ENCODE assay signal across 10 mouse cellular contexts in the genomic region with DNA sequence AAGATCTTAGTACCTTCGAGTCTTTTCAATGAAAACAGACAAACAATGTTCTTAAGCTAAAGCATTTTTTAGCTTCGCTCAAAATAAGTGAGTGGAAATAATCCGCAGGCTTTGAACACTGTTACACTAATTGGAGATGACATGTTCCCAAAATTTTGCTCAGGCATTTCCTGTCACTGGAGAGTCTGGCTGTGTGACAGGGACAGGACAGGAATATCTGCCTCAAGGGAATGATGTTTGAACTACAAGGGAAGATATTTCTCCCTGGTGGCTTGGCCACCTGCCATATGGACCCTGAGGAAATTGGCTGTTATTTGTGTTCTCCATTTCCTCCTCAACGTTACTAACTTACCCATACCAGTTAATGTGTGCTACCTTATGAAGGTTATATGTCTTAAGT.
A peak's percentile ranks its signal among the peaks of the same experiment; 100 is the strongest.
DNase-seq lines count a peak whose midpoint lies in the region; ATAC-seq and TF ChIP-seq lines count a peak whose summit lies in the region.
"Had no signal": no experiment of that assay in that cellular context is flagged by ENCODE, and none has a peak within 500 bp of the region (broad histone marks: within the 10 kb centered on the region; RNA-seq: fewer than 3 reads in every experiment).

No protein-coding gene starts in this region.

- intact Hi-C loops in gastrocnemius, postnatal 36 days (cut with DNase I): no loop called here

- 48% methylated on average over 4 of the region's 4 CpGs for WGBS in limb, embryonic 14.5 days
- WGBS in limb, embryonic 10.5 days: 82% methylated on average over 4 of the region's 4 CpGs
- 4% methylated on average over 4 of the region's 4 CpGs for WGBS in cerebellum, adult 2 months

- no peak overlapping the region for H3K4me3 ChIP-seq in limb, embryonic 14.5 days (replicated peaks; ENCODE audit: low read length)
- no peak overlapping the region for H3K4me3 ChIP-seq in limb, embryonic 10.5 days
- H3K4me3 ChIP-seq in cerebellum, adult 2 months (replicated peaks; ENCODE audit: insufficient read depth, low read depth, low read length): no peak overlapping the region
- H3K4me3 ChIP-seq: embryonic facial prominence, embryonic 12.5 days; heart, embryonic 13.5 days; layer of hippocampus, adult 2 months had no signal

- no peak overlapping the region for H3K9ac ChIP-seq in limb, embryonic 14.5 days (ENCODE audit: low read depth, low read length, severe bottlenecking)
- H3K9ac ChIP-seq: embryonic facial prominence, embryonic 12.5 days; heart, embryonic 13.5 days had no signal

- peak; percentile 38 for DNase-seq in limb, embryonic 14.5 days (ENCODE audit: low spot score)
- no peak for DNase-seq in limb, embryonic 10.5 days (ENCODE audit: low spot score)
- DNase-seq in cerebellum, adult 2 months: peak; percentile 91 to 98
- peak; percentile 14 to 21 for DNase-seq in gastrocnemius, postnatal 36 days
- peak; percentile 59 to 64 for DNase-seq in kidney, postnatal 36 days
- no peak for DNase-seq in layer of hippocampus, adult 8-10 months (ENCODE audit: low spot score in 2 of 2)
- DNase-seq in urinary bladder, adult 2 months (ENCODE audit: low spot score): no peak

- H3K36me3 ChIP-seq in limb, embryonic 14.5 days (ENCODE audit: control insufficient read depth, insufficient read depth, low read length): no peaks in the 10 kb centered on the region
- no peaks in the 10 kb centered on the region for H3K36me3 ChIP-seq in limb, embryonic 10.5 days
- H3K36me3 ChIP-seq: embryonic facial prominence, embryonic 12.5 days; heart, embryonic 13.5 days had no signal

- no peak for TF ChIP-seq CTCF in cerebellum, adult 2 months (IDR thresholded peaks at IDR 0.05; ENCODE audit: borderline replicate concordance, insufficient read depth, low read depth, low read length)

- no peak for TF ChIP-seq POLR2A in limb, embryonic 14.5 days (IDR thresholded peaks at IDR 0.05; ENCODE audit: borderline replicate concordance, extremely low read depth, insufficient read depth, insufficient read length)
- no peak for TF ChIP-seq POLR2A in cerebellum, adult 2 months (IDR thresholded peaks at IDR 0.05; ENCODE audit: borderline replicate concordance, insufficient read depth, low read length)

- no peak for ATAC-seq in limb, embryonic 14.5 days (ENCODE audit: low FRiP score, low read depth)

- no peaks in the 10 kb centered on the region for H3K9me3 ChIP-seq in limb, embryonic 14.5 days (ENCODE audit: control insufficient read depth, low read length)
- H3K9me3 ChIP-seq in limb, embryonic 10.5 days (replicated peaks): no peaks in the 10 kb centered on the region
- H3K9me3 ChIP-seq: embryonic facial prominence, embryonic 12.5 days; heart, embryonic 13.5 days had no signal

- H3K27ac ChIP-seq in limb, embryonic 14.5 days (replicated peaks; ENCODE audit: low read depth, low read length): no peak overlapping the region
- no peak overlapping the region for H3K27ac ChIP-seq in limb, embryonic 10.5 days
- H3K27ac ChIP-seq in cerebellum, adult 2 months (ENCODE audit: insufficient read depth, low read length): no peak overlapping the region
- H3K27ac ChIP-seq: embryonic facial prominence, embryonic 12.5 days; heart, embryonic 13.5 days; layer of hippocampus, adult 2 months had no signal

- 0 out of 2 replicates have a peak, but pooled peaks cover 2% of the 10 kb centered on the region for H3K4me1 ChIP-seq in limb, embryonic 14.5 days (ENCODE audit: control insufficient read depth, insufficient read depth, low read length)
- H3K4me1 ChIP-seq in limb, embryonic 10.5 days: no peaks in the 10 kb centered on the region
- peaks cover 29% of the 10 kb centered on the region; the same call in 1 of the 2 replicates for H3K4me1 ChIP-seq in cerebellum, adult 2 months (ENCODE audit: control insufficient read depth, insufficient read depth, low read length)
- H3K4me1 ChIP-seq: embryonic facial prominence, embryonic 12.5 days had no signal

- no peaks in the 10 kb centered on the region for H3K27me3 ChIP-seq in limb, embryonic 14.5 days (ENCODE audit: control insufficient read depth, insufficient read depth, low read length)
- H3K27me3 ChIP-seq in limb, embryonic 10.5 days (ENCODE audit: low read depth, poor library complexity, severe bottlenecking): no peaks in the 10 kb centered on the region
- H3K27me3 ChIP-seq in cerebellum, adult 2 months (ENCODE audit: control insufficient read depth, insufficient read depth, low read length): no peaks in the 10 kb centered on the region
- H3K27me3 ChIP-seq: embryonic facial prominence, embryonic 12.5 days; heart, embryonic 13.5 days had no signal

- no peak overlapping the region for H3K4me2 ChIP-seq in limb, embryonic 14.5 days (replicated peaks; ENCODE audit: low read depth, low read length, severe bottlenecking)
- H3K4me2 ChIP-seq: embryonic facial prominence, embryonic 12.5 days; heart, embryonic 13.5 days had no signal

Comparison
In these comparisons a context has a peak if more than half of its experiments do, and no peak if none do; other contexts are left out.
1. DNase-seq: peak in limb, embryonic 14.5 days (single experiment), cerebellum, adult 2 months (2 of 2), gastrocnemius, postnatal 36 days (2 of 2) and kidney, postnatal 36 days (2 of 2); none in limb, embryonic 10.5 days (single experiment), layer of hippocampus, adult 8-10 months (0 of 2) and urinary bladder, adult 2 months (single experiment).